ENCODE assay signal across 8 mouse cellular contexts in genomic region chr13:54425269-54425668, GRCm38 (mm10). TPM values are rescaled to one million over a fixed set of nuclear protein-coding genes. Genes with fewer than 3 reads are reported as not detected.
A peak's percentile ranks its signal among the peaks of the same experiment; 100 is the strongest.
DNase-seq lines count a peak whose midpoint lies in the region; ATAC-seq lines count a peak whose summit lies in the region.

No protein-coding gene starts in this region.

- no peaks in the 10 kb centered on the region for H3K27me3 ChIP-seq in hindbrain, embryonic 12.5 days
- no peaks in the 10 kb centered on the region for H3K27me3 ChIP-seq in limb, embryonic 13.5 days
- no peaks in the 10 kb centered on the region for H3K27me3 ChIP-seq in midbrain, embryonic 16.5 days (ENCODE audit: control insufficient read depth, insufficient read depth, low read depth, low read length)

- peak; percentile 61 for ATAC-seq in hindbrain, embryonic 12.5 days (ENCODE audit: low FRiP score)
- ATAC-seq in limb, embryonic 13.5 days (ENCODE audit: low FRiP score, low read depth) = peak; percentile 71
- peak; percentile 42; the same call in 1 of the 2 replicates for ATAC-seq in midbrain, embryonic 16.5 days
- no peak for ATAC-seq in frontal cortex, adult (ENCODE audit: low TSS enrichment)

- H3K9ac ChIP-seq in hindbrain, embryonic 12.5 days = no peak overlapping the region
- no peak overlapping the region for H3K9ac ChIP-seq in limb, embryonic 13.5 days
- 0 out of 2 replicates have a peak overlapping the region, but pooled peaks have one; percentile 10 for H3K9ac ChIP-seq in midbrain, embryonic 16.5 days (ENCODE audit: low read depth, low read length)

- 59% methylated on average over 2 of the region's 2 CpGs for WGBS in hindbrain, embryonic 12.5 days
- WGBS in limb, embryonic 13.5 days = 27% methylated on average over 2 of the region's 2 CpGs
- 46% methylated on average over 2 of the region's 2 CpGs for WGBS in midbrain, embryonic 16.5 days

- no peaks in the 10 kb centered on the region for H3K36me3 ChIP-seq in hindbrain, embryonic 12.5 days
- no peaks in the 10 kb centered on the region for H3K36me3 ChIP-seq in limb, embryonic 13.5 days
- no peaks in the 10 kb centered on the region for H3K36me3 ChIP-seq in midbrain, embryonic 16.5 days (ENCODE audit: control insufficient read depth, insufficient read depth, low read length)

- H3K4me2 ChIP-seq in hindbrain, embryonic 12.5 days (replicated peaks) = no peak overlapping the region
- no peak overlapping the region for H3K4me2 ChIP-seq in limb, embryonic 13.5 days (replicated peaks)
- no peak overlapping the region for H3K4me2 ChIP-seq in midbrain, embryonic 16.5 days (ENCODE audit: low read length)

- H3K9me3 ChIP-seq in hindbrain, embryonic 12.5 days (replicated peaks) = no peaks in the 10 kb centered on the region
- H3K9me3 ChIP-seq in limb, embryonic 13.5 days = peaks cover 7% of the 10 kb centered on the region; the same call in 1 of the 2 replicates
- no peaks in the 10 kb centered on the region for H3K9me3 ChIP-seq in midbrain, embryonic 16.5 days (replicated peaks; ENCODE audit: control insufficient read depth, low read length, poor library complexity, severe bottlenecking)

- peak; percentile 22 for DNase-seq in adrenal gland, adult 2 months
- no peak for DNase-seq in adrenal gland, postnatal 4 days (ENCODE audit: low spot score in 2 of 2)
- DNase-seq in layer of hippocampus, adult 9-11 months = no peak
- DNase-seq in gastrocnemius, postnatal 10 days = no peak

- peaks cover 13% of the 10 kb centered on the region for H3K4me1 ChIP-seq in hindbrain, embryonic 12.5 days
- H3K4me1 ChIP-seq in limb, embryonic 13.5 days = peaks cover 11% of the 10 kb centered on the region
- peaks cover 4% of the 10 kb centered on the region; the same call in 1 of the 2 replicates for H3K4me1 ChIP-seq in midbrain, embryonic 16.5 days (ENCODE audit: control insufficient read depth, insufficient read depth, low read length)

- H3K4me3 ChIP-seq in hindbrain, embryonic 12.5 days = no peak overlapping the region
- H3K4me3 ChIP-seq in limb, embryonic 13.5 days = no peak overlapping the region
- H3K4me3 ChIP-seq in midbrain, embryonic 16.5 days (ENCODE audit: low read depth, low read length) = no peak overlapping the region

- H3K27ac ChIP-seq in hindbrain, embryonic 12.5 days = peak overlapping the region; percentile 57
- H3K27ac ChIP-seq in limb, embryonic 13.5 days = peak overlapping the region; percentile 16; the same call in 1 of the 2 replicates
- no peak overlapping the region; the same call in 1 of the 2 replicates for H3K27ac ChIP-seq in midbrain, embryonic 16.5 days (ENCODE audit: low read length)

RNA-seq across cellular contexts. Expression of gene Thoc3, which starts 43.4 kb away (rescaled TPM):
- 10 to 100 TPM; 33.6 to 46.0 TPM for total RNA-seq in adrenal gland, adult 2 months (2021)
- polyA plus RNA-seq in adrenal gland, adult 2 months (2012; rRNA removed) = 49.9 and 54.8 TPM in 2 replicates
- 10 to 100 TPM; 60.2 to 66.0 TPM for total RNA-seq in adrenal gland, postnatal 4 days (2021)
- polyA plus RNA-seq in hindbrain, embryonic 12.5 days (2016; fragmentation: Nextera tagmentation; extraction: Ambion mirVana) = 123 and 128 TPM in 2 replicates
- polyA plus RNA-seq in limb, embryonic 13.5 days (2015; fragmentation: Nextera tagmentation; extraction: Ambion mirVana) = 131 and 142 TPM in 2 replicates
- 107 and 110 TPM in 2 replicates for polyA plus RNA-seq in midbrain, embryonic 16.5 days (2015; fragmentation: Nextera tagmentation; extraction: Ambion mirVana)
- total RNA-seq in gastrocnemius, postnatal 10 days (2021) = 10 to 100 TPM; 18.9 to 19.1 TPM

RNA-seq across cellular contexts. Expression of gene Cplx2, which starts 54.1 kb away (rescaled TPM):
- total RNA-seq in adrenal gland, adult 2 months (2021) = 10 to 100 TPM; 20.3 to 20.8 TPM
- polyA plus RNA-seq in adrenal gland, adult 2 months (2012; rRNA removed) = 22.6 and 23.8 TPM in 2 replicates
- total RNA-seq in adrenal gland, postnatal 4 days (2021) = 10 to 100 TPM; 46.3 to 50.4 TPM
- polyA plus RNA-seq in hindbrain, embryonic 12.5 days (2016; fragmentation: Nextera tagmentation; extraction: Ambion mirVana) = 12.5 and 13.8 TPM in 2 replicates
- polyA plus RNA-seq in limb, embryonic 13.5 days (2015; fragmentation: Nextera tagmentation; extraction: Ambion mirVana) = 3.8 and 4.0 TPM in 2 replicates
- polyA plus RNA-seq in midbrain, embryonic 16.5 days (2015; fragmentation: Nextera tagmentation; extraction: Ambion mirVana) = 25.8 and 30.8 TPM in 2 replicates
- 10 to 100 TPM in 1 of 2 experiments, 1 to 10 TPM in 1; 8.9 to 11.0 TPM for total RNA-seq in gastrocnemius, postnatal 10 days (2021)
